Mouse (Mus musculus) heart, adult 9 months (tissue): ENCODE results near the gene Prdx6.
A peak's percentile ranks its signal among the peaks of the same experiment; 100 is the strongest.

Experiments used
- DNase-seq, 2 experiments: peaks; one replicate each; pipeline ENCODE4 v3.0.0; 2022; ENCODE audit warnings: low spot score in 2 of 2

Gene Prdx6

DNA sequence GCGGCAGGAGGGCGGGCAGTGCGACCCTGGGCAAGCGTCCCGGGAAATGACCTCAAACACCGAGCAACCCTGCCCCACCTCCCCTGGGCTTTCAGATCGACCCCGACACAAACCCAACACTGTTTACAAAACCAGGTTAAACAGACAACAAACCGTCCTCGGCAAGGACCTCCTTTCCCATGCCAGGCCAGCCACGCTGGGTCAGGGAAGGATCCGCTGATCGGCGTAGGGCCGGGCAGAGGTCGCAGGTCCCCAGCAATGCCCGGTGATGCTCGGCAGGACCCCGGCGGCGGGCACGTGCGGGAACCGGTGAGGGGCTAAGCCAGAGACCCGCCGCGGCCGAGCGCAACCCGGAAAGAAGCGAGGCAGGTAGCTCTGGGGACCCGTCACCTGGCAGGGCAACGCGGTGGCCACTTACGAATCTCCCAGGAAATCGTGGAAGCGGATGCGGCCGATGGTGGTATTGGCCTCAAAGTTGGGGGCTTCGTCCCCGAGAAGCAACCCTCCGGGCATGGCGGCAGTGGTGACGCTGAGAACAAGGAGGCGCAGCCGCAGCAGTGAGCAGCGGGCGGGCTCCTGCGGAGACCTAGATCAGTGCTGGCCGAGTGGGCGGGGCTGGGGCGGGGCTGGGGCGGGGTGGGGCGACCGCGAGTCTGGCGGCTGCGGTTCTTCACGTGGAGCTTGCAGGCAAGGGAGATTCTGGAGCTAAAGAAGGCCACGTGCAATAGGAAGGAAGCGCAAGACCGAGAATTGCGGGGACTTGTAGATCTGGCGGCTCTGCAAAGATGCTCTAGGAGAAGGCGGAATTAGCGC is at the start of gene Prdx6:
Prdx6 (minus strand) TSS at position 616 of the 813 bp plus-strand sequence.
- DNase-seq = peak; percentile 78 to 81

DNA sequence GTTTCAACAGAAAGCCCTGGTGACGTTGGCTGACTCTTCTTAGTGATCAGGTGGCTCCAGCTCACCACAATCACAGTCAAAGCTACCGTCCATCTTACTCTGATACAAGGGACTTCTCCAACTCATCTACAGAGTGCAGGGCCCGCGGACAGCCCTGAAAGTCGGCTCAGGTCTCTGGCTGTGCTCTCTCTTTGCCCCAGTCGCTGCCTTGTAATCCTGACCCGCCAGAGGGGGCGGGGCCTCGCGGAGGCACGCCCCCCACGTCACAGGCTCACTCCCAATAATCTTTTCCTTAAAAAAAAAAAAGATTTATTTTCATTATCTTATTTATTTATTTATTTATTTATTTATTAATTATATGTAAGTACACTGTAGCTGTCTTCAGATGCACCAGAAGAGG is 37.2 kb upstream of the Prdx6 start:
- no peak for DNase-seq

DNA sequence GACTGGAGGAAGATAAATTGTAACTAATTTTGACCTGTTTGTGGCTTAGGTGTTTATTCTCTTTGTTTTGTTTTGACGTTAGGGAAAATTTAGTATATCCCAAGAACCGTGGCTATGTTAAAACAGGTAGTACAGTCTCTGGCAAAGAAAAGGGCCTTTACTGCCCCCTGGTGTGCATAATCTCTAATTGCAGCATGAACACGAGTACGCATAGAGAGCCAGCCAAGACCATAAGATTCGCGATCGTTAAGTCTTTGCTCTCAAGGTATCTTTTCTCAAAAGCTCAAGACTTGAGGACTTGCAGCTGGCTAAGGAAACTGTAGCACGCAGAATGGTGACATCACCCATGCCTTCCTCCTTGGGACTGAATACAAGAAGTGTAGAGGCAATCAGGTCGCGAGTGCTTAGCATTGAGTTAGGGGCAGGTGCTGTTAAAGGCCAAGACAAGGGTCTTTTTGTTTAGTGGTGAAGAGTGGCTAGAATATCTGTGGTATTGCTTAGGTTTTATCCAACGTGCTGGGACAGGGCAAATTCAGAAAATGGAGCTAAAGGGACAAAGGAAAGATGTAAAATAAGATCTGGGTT is 35.8 kb upstream of the Prdx6 start:
- DNase-seq = peak; percentile 8 to 64

DNA sequence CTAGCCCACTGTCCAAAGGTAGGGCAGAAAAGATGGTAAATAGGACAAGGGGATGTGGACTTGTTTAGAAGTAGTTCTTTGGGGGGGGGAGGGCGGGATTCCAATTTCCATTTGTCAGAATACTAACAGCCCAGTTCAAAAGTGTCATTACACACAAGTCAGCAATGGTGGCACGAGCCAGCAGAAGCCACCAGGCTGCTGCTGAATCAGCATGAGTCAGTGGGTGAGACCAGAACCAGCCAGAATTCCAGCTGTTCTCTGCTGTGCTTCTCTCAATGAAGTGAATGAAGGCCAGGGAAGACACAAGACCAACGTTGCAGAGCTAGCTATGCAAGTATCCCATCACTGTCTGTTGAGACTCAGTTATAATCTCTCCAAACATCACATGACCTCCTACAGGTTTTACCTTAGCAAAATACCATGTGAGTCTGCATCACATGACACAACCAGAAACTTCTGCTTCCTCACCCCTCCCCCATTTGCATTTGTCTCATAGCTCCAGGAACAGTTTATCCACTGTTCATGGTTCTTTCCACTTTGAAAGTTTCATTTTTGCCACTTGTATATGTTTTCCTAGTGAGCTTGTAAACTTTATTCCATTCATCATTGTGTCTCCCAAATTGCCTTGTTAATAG is 30.2 kb upstream of the Prdx6 start:
- no peak for DNase-seq

DNA sequence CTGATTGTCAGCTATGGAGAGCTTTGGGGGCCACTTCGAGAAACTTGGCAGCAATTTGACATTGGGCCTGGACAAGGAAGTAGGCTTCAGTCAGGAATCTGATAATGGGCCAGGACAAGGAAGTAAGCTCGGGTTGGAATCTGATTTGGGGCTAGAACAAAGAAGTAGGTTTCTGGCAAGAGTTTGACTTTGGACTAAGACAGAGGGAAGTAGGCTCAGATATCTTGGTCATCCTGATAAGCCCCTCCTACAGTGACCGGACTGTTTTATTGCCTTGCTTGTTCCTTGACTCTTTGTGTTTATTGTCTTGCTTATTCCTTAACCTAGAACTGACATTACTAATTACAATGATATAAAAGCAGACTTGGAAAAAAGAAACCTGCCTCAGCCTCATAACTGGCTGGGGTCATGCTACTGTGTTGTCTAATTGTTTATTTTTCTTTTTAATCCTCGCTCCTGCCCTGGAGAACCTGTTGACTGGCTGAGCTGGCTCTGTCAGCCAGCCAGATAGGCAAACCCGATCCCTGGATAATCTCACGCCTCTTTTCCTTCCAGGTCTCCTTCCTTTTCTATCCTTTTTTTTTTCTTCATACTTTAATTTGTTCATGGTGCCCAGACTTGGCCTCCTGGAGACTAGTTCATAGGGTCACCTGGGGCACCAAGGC is 28.4 kb upstream of the Prdx6 start:
- DNase-seq = no peak

DNA sequence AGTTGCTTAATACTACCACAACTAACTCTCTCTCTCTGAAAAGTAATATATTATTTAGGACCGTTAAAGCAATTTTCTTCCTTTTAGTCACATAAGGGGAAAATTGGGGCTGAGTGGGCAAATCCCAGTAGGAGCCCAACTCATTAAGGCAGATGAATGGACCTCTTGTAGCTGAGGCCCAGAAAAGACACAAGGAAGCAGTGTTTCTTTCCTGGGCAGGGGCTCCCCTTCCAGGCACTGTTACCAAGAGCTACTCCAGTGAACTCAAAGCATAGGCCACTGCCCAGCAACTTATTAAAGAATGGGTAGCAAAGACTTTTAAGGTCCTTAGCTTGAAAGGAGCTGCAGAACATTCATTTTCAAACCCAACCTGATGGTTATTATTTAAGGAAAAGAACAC is 22.5 kb upstream of the Prdx6 start:
- DNase-seq = no peak

DNA sequence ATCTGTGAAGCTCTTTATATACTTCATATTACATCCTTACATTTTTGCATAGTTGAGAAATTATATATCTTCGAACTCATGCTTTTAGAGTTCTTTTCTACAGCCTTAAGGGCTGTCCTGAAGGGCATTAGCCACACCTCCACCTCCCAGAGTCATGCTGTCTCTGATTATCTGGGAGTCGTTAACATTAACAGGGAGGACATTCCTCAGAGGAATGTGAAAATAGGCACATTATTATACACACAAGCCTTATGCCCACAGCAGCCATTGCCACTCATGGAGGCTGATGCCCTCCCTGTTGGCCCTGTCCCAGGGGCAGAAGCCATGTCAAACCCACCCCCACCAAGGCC is 20.4 kb upstream of the Prdx6 start:
- DNase-seq = no peak

DNA sequence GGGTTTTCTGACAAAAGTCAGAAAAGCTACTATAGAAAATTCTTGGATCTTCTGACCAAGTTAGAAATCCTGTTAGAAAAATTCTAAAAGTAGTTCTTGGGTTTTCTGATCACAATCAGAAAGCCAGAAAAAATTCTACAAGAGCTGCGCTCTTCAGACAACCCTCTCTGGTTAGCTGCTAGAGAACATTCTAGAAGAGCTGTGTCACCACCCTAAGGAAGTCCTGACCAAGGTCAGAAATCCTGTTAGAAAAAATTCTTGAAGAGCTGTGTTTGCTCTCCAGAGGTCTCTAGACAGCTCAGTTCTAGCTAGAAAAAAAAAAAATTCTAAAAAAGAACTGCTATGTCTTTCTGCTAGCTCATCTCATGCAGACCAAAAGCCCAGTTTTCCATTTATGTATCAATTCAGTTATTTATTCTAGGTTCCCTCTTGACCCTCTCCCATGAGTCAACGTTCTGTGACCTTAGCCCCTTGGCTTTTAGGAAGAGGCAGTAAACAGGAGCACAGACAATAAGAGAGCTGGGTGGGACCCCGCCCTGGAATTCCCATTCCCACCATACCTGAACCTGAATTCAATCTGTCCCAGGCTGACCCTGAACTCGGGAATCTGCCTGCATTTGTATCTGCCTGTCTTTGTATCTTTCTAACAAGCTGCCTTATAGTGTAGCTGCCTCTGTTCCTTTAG is 19.9 kb upstream of the Prdx6 start:
- no peak for DNase-seq

DNA sequence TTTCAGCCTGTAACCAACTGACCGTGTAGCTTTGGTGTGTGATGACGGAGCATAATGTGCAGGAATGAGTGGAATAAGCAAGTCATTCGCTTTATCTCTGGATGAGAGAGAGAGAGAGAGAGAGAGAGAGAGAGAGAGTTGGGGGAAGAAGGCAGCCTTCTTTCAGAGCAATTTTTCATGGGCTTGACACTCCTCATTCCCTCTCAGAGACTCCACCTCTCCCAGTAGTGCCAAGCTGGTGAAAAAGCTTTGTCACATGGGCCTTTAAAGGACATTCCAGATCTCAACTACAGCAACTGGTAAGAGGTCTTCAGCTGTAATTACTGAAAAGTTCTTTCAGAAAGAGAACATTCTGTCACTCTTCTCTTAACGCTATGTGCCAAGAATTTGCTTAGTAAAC is 18.3 kb upstream of the Prdx6 start:
- peak in 1 of 2 experiments; percentile 21 for DNase-seq

DNA sequence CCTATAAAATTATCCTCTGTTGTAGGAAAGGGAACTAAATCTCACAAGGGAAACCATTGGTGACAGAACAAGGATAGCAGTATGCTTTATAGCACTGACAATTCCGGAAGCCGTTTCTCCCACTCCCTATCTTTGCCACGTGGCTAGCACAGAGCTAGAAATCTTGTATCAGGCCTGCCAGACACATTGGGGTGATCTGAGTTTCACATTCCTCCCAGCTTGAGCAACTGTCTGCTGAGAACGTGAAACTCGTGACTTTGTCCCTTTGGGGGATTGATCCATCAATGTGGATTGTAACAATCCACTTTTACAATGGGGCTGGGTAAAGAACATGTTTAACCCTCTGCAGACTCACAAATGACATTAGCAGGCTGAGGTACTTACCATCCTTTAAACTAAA is 17.9 kb upstream of the Prdx6 start:
- peak; percentile 19 to 38 for DNase-seq

DNA sequence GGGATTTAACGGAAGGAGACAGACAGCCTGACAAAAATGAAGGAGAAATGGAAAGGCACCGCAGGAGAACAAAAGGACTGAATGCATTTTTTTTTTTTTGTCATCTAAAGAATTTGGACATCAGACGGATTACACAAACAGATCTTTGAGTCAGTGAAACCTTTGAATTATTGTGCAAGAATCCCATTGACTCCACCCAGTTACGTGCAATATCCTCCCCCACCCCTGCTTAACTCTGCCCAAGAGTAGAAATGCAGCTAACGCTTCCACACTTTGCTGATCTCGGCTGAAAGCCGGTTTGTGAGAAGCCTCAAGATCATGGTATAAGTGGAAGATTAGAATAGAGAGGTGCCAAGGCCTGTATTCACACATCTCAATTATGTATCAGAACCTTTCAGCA is 17.1 kb upstream of the Prdx6 start:
- DNase-seq = no peak

DNA sequence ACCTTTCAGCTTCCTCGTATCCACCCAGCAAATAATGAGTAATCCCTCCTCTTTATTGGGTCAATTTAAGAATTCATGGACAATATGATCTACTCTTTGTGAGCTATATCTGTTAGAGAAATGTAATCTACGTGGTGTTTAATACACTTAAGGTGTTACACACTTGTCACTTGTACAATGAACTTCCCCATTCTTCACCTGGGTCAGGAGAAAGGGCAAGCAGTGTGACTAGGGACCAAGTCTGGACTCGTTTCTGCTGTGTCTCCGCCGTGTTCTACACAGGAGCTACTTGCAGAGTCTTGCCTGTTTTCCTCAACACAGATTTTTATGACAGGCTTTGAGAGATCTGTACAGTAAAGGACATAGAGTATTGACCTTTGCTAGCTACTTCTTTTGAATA is 13.9 kb upstream of the Prdx6 start:
- no peak for DNase-seq

DNA sequence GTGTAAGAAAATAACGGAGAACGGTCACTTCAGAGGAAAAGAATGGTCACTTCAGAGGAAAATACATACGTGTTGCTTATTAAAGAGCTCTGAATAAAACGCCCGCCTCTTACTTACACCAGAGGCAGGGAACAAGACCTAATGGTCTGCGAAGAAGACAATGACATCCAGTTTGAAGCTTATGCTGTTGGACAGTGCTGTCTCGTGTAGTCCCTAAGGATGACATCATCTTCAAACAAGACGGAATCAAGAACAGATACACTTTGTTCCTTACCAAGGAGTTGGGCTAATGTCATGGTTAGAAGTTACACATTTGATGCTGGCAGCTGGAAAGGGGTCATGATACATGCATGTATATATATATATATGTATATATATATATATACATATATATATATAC is 12.6 kb upstream of the Prdx6 start:
- no peak for DNase-seq

DNA sequence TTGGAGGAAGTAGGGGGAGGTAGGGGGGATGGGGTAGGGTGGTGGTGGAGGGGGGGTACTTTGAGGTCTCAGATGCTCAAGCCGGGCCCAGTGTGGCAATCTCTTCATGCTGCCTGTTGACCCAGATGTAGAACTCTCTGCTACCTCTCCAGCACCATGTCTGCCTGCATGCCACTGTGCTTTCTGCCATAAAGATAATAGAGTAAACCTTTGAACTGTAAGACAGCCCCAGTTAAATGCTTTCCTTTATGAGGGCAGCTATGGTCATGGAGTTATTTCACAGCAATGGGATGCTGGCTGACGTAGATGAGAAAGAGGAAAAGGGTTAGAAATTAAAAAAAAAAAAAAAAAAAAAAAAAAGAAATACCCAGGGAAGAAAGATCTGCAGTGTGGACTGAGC is 11.5 kb upstream of the Prdx6 start:
- DNase-seq = no peak

DNA sequence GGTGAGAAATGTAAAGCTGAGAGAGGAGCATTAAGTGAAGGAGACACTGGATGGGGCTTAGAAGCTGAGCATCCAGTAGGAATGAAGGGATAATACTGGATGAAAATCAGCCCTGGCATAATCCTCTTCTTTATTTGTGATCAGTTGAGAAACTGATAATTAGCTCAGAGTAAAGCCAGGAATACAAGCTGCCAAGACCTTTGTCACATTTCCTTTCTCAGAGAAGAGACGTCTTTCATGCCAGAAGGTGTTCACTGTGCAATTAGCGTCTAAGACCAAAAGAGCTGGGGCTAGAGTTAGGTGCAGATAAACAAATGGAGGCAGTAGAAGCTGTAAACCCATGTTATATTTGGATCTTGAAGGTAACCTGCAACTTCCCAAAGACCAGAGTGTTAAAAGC is 9.7 kb upstream of the Prdx6 start:
- DNase-seq = no peak

DNA sequence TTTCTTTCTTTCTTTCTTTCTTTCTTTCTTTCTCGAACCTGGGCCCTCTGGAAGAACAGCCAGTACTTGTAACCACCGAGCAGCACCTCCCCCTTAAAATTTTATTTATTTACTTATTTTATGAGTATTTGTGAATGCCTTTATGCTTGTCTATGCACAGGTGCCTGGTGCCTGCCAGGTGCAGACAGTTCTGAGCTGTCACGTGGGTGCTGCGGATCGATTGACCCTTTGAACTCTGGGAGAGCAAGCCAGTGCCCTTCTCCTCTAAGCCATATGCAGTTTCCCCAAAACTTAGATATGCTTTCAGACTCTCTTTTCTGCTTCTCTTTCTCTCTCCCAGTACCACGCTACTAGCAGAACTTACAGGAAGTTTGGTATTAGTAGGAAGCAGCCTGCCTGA is 8.1 kb upstream of the Prdx6 start:
- DNase-seq = no peak

DNA sequence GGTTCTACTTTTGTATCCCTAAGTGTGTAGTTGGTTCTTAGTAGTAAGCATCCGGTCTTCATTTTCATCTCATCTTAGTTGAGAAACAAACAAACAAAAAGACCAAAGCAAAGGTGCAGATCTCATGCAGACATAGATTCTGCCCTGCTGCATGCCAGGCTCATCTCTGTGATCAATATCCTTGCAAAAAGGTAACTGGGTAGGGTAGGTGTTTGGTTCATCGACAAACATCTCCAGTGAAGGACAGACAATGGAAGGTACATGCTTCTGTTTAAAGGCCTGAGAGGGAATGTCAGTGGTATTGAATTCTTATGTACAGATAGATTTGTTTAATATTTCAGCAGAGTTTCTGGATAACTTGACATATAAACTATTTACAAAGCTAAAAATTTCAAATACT is 7.3 kb upstream of the Prdx6 start:
- no peak for DNase-seq

DNA sequence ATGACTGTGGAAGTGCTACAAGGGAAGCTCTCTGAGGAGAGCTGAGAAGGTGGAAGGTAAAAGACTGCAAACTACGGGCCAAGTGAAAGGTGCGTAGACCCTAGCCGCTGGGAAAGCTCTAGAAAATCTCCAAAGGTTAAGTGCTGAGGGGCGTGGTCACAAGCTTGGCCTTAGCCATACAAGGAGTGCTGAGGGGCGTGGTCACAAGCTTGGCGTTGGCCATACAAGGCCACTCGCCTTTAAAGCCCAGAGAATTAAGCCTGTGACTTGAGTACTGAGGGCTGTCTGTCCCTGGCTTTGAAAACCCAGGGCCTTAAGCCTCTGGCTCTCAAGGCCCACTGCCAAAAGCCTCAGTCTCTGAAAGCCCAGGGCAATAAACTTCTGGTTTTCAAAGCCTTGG is 5.9 kb upstream of the Prdx6 start:
- no peak for DNase-seq

DNA sequence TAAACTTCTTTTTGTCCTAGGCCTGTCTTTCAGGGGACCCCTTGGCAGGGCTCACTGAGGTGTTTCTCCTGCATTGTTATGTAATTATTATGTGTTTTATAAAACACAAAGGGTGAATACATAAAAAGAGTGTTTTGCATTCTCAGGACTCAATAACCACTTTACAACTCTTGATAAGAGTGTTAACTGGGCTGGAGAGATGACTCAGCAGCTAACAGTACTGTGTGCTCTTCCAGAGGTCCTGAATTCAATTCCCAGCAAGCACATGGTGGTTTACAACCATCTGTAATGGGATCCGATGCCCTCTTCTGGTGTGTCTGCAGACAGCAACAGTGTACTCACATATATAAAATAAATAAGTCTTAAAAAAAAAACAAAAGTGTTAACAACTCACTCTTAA is 3.3 kb upstream of the Prdx6 start:
- DNase-seq = no peak

DNA sequence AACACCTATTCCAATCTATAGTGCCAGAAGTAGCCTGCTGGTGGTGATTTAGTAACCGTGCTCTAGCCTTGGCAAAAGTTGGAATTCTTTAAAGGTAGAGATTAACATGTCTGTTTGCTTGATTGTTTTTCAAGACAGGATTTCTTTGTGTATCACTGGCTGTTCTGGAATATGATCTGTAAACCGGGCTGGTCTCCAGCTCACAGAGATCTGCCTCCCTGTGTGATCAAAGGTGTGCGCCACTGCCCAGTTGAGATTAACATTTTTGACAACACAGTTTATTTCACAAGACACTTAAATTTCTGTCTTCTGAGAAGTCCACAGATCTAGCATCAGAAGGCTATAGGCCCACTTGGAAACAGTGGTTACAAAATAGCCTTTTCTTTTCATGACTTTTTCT is 1.9 kb upstream of the Prdx6 start:
- no peak for DNase-seq

DNA sequence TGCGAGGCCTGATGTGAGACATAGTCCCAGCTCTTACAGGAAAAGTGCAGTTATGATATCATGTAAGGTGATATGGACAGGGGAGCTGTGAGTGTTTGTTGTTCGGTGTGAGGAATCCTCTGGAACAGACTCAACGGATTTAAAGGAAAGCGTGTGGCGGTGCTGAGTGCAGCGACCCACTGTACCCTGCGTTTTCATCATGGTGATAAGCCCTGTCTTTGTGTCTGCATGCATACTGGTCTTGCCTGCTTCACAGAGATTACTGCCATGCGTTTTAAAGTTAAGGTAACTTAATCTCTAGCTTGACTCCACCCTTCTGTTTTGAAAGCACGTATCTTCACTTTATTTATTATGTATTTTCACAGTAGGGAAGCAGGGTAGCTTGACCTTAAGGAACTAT is 1.3 kb upstream of the Prdx6 start:
- DNase-seq = no peak
